Mouse (Mus musculus) CH12.LX (cell line): ENCODE data around the gene Cxcr5. TPM values are rescaled to one million over a fixed set of nuclear protein-coding genes. Genes with fewer than 3 reads are reported as not detected.

Source experiments
- DNase-seq: peaks from one replicate; pipeline ENCODE4 v3.0.0-alpha.2; 2013; ENCODE audit errors: extremely low read depth
- H3K27ac ChIP-seq: 2 replicates; pipeline ENCODE4 v1.5.1; 2012; ENCODE audit warnings: low read depth, mild to moderate bottlenecking, control low read depth, moderate library complexity; ENCODE audit not compliant: insufficient read depth
- H3K27me3 ChIP-seq: replicated peaks from 2 replicates; pipeline ENCODE3; 2012; ENCODE audit warnings: inconsistent platforms
- H3K36me3 ChIP-seq, 2 experiments: replicated peaks in 1 of 2; 2 replicates each; pipeline versions ENCODE3 to v1.6.1; 2012; ENCODE audit warnings: inconsistent platforms in 1 of 2, low read length in 1 of 2, mild to moderate bottlenecking in 1 of 2, mixed read lengths in 1 of 2, moderate library complexity in 1 of 2; ENCODE audit not compliant: control insufficient read depth in 1 of 2, insufficient read depth in 1 of 2
- H3K4me1 ChIP-seq, 2 experiments: 2 replicates each; pipeline ENCODE4 v1.6.1; 2012; ENCODE audit warnings: inconsistent platforms in 1 of 2, moderate library complexity in 1 of 2; ENCODE audit not compliant: insufficient read depth in 2 of 2, control insufficient read depth in 1 of 2
- H3K4me2 ChIP-seq: 2 replicates; pipeline ENCODE4 v1.6.1; 2012; ENCODE audit warnings: low read depth, mild to moderate bottlenecking, control low read depth; ENCODE audit not compliant: poor library complexity, insufficient read depth, severe bottlenecking
- H3K4me3 ChIP-seq, 3 experiments: fragments of 150-350 bp in 1 of 3; sonication (generic) in 1 of 3; replicated peaks in 1 of 3; 2 replicates each; pipeline versions ENCODE3 to v1.5.1; 2011 to 2012; ENCODE audit warnings: low read depth in 2 of 3, low read length in 2 of 3, mild to moderate bottlenecking in 2 of 3, moderate library complexity in 2 of 3, control low read depth in 1 of 3, improper control_type of control experiment in 1 of 3, inconsistent platforms in 1 of 3, mixed read lengths in 1 of 3; ENCODE audit not compliant: poor library complexity in 1 of 3
- H3K79me2 ChIP-seq: replicated peaks from 2 replicates; pipeline ENCODE4 v1.6.1; 2012; ENCODE audit warnings: mild to moderate bottlenecking, moderate library complexity; ENCODE audit not compliant: control insufficient read depth, poor library complexity, insufficient read depth, severe bottlenecking; ENCODE audit errors: extremely low read depth
- H3K9ac ChIP-seq: 2 replicates; pipeline ENCODE4 v1.6.1; 2012; ENCODE audit warnings: low read depth, mild to moderate bottlenecking, control low read depth, moderate library complexity; ENCODE audit not compliant: insufficient read depth
- H3K9me3 ChIP-seq: replicated peaks from 2 replicates; pipeline ENCODE3; 2012; ENCODE audit warnings: low read length, inconsistent platforms, mixed read lengths
- ELF1 ChIP-seq: IDR thresholded peaks from 2 replicates; pipeline ENCODE4 v1.6.1; 2014; ENCODE audit warnings: low read depth, mild to moderate bottlenecking, inconsistent platforms, low read length, improper control_type of control experiment
- EP300 ChIP-seq: IDR thresholded peaks from 2 replicates; pipeline ENCODE4 v1.6.1; 2011; ENCODE audit warnings: low read length, improper control_type of control experiment
- IRF4 ChIP-seq: IDR thresholded peaks from 2 replicates; pipeline ENCODE4 v1.6.1; 2014; ENCODE audit warnings: low read depth, mild to moderate bottlenecking, inconsistent platforms, low read length, improper control_type of control experiment
- JUN ChIP-seq: IDR thresholded peaks from 2 replicates; pipeline ENCODE4 v1.6.1; 2011; ENCODE audit warnings: low read depth, mild to moderate bottlenecking, low read length, improper control_type of control experiment, moderate library complexity; ENCODE audit not compliant: insufficient read depth
- MAZ ChIP-seq: IDR thresholded peaks from 2 replicates; pipeline ENCODE4 v1.6.1; 2012; ENCODE audit warnings: low read depth, mild to moderate bottlenecking, inconsistent platforms, low read length, improper control_type of control experiment, moderate library complexity
- MXI1 ChIP-seq: IDR thresholded peaks from 2 replicates; pipeline ENCODE4 v1.6.1; 2011; ENCODE audit warnings: mild to moderate bottlenecking, low read depth, low read length, improper control_type of control experiment
- MYC ChIP-seq: IDR thresholded peaks from 2 replicates; pipeline ENCODE4 v1.6.1; 2011; ENCODE audit warnings: low read depth, mild to moderate bottlenecking, improper control_type of control experiment, low read length
- NELFE ChIP-seq: IDR thresholded peaks from 2 replicates; pipeline ENCODE4 v1.6.1; 2011; ENCODE audit warnings: low read depth, low read length, improper control_type of control experiment
- RAD21 ChIP-seq: IDR thresholded peaks from 2 replicates; pipeline ENCODE4 v1.6.1; 2011; ENCODE audit warnings: low read depth, mild to moderate bottlenecking, low read length, improper control_type of control experiment, moderate library complexity
- SIN3A ChIP-seq: IDR thresholded peaks from 2 replicates; pipeline ENCODE4 v1.6.1; 2012; ENCODE audit warnings: low read length, improper control_type of control experiment, inconsistent platforms
- ZMIZ1 ChIP-seq: IDR thresholded peaks from 2 replicates; pipeline ENCODE4 v1.6.1; 2012; ENCODE audit warnings: low read depth, mild to moderate bottlenecking, inconsistent platforms, low read length, improper control_type of control experiment
- dilution Hi-C: fragments of 300-500 bp; cut with MboI; formaldehyde crosslinking; loops from 2 replicates; pipeline ENCODE4 v1.14.3; 2020; ENCODE audit warnings: low sequenced_read_pairs; ENCODE audit not compliant: extremely low pct_unique_long_range_greater_than_20kb, extremely low pct_ligation_motif_present
- in situ Hi-C: fragments of 300-500 bp; cut with MboI; formaldehyde crosslinking; loops from 3 replicates; pipeline ENCODE4 v1.14.3; 2019; ENCODE audit warnings: low sequenced_read_pairs, low pct_ligation_motif_present, low pct_unique_long_range_greater_than_20kb, mixed read lengths
- polyA plus RNA-seq: library from polyadenylated mRNA; unstranded; fragments of >175 nt; gene quantifications from 2 replicates; pipeline ENCODE4 v1.2.1, GENCODE M21; 2012; ENCODE audit warnings: low read depth; ENCODE audit not compliant: insufficient read length
- total RNA-seq, 2 experiments: library from RNA; depleted of rRNA; stranded (reverse); fragments of 300-350 nt in 1 of 2; fragments of >200 nt in 1 of 2; gene quantifications; 2 replicates each; pipeline ENCODE4 v1.2.3; 2012 to 2014

Cxcr5 gene
- total and polyA plus RNA-seq, 3 experiments = 30.2 to 93.4 (median 70.5) TPM

DNA sequence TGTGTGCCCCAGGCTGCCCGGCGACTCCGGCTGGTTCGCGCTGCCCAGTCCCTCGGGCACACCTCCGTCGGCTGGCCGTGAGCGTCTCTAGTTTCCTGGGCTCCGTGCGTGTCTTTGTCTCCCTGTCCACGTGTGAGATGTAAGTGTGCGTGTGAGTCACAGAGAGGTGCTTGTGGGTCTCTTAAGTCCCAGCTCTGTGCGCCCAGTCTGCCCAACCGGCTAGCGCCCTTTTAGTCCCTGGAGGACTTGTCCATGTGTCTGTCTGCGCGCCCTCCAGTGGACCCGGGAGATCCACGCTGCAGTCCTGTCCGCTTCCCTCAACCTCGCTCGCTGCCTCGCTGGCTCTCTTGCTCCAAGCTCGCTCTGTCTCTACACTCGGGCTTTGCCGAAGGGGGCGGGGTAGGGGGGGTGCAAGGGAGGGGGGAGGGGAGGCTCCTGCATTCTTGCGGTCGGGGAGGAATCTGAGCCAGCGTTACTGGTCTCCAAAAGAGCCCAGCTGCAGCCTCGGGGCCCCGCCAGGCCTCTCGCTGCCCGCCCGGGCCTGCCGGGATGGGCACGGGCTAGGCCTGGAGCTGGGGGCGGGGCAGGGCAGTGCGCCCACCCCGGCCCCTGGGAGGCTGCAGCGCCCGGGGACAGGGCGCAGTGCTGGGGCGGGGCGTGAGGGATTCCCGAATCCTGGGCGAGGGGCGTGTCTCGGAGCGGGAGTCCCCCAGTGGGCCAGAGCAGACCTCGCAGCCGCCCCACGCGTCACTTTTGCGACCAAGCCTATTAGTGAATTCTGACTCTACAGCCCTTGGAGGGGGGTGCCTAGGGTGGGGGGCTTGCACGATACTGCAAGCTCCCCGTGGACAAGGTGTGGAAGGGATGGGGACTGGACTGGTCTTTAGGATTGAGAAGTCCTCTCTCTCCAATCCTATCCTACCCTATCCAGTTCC lies 63.0 kb downstream of the Cxcr5 start:
- Histone ChIP-seq H3K4me2 (peak overlapping the region; percentile 55; the same call in 1 of the 2 replicates), H3K27ac (no peak overlapping the region), H3K79me2 (no peaks in the 10 kb centered on the region), H3K9ac (no peak overlapping the region), H3K4me1 (peaks cover 62 to 86% of the 10 kb centered on the region in 2 experiments), H3K36me3 (peaks cover 3 to 35% of the 10 kb centered on the region in 2 experiments), H3K27me3 (no peaks in the 10 kb centered on the region), H3K4me3 (no peak overlapping the region), H3K9me3 (no peaks in the 10 kb centered on the region)
- DNase-seq = no peak
- TF ChIP-seq ELF1 = no peak
- no peak for TF ChIP-seq JUN
- TF ChIP-seq RAD21 = no peak
- TF ChIP-seq SIN3A = no peak
- TF ChIP-seq MAZ = no peak
- TF ChIP-seq MXI1 = no peak
- no peak for TF ChIP-seq ZMIZ1
- TF ChIP-seq IRF4 = no peak
- no peak for TF ChIP-seq MYC
- dilution Hi-C loops (no loop called here), in situ Hi-C loops (loop anchor here (5.0 kb wide), 1 partner anchor 36 kb away; no protein-coding TSS in a partner anchor)

DNA sequence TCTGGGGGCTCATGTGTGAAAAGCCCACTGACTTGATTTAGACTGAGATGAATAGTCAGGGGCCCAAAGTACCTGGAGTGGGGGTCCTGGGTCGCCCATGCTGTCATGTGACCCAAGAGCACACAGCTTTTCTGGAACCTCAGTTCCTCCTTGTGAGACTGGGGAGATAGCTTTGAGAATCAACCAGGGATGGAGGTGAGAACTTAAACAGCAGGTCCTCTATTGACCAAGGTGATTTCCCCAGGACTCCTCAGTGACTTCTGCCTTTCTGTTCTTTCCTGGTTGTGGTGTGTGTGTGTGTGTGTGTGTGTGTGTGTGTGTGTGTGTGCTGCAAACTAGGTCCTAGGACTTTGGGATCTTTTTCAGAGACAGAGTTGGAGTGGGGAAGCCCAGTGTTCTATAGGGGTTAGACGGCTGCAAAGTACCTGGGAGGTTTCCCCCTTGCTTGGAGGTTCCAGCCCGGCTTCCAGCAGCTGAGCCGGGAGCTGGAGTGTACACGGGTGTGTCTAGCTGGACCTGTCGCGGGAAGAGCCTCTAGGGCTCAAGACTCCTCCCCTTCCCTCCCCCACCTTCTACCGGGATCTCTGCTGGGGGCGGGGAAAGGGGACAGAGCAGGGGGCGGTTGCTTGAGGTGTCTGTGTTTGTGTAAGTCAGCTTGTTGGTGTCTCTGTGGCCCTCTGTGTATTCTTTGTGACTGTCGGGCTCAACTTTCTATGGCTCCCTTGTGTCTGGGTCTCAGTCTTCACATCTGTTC lies 63.9 kb downstream of the Cxcr5 start:
- in situ Hi-C loops (loop anchor here (5.0 kb wide), 1 partner anchor 36 kb away; no protein-coding TSS in a partner anchor), dilution Hi-C loops (no loop called here)
- peaks cover 70 to 95% of the 10 kb centered on the region in 2 experiments for H3K4me1 ChIP-seq
- no peak overlapping the region for H3K9ac ChIP-seq
- no peak for DNase-seq
- TF ChIP-seq EP300 (0 out of 2 replicates have a peak, but pooled peaks have one; percentile 12), ELF1 (peak; percentile 37; the same call in 1 of the 2 replicates), NELFE (no peak), IRF4 (peak; percentile 36; the same call in 1 of the 2 replicates)
- TF ChIP-seq, all 38 proteins: peak for 3
- peak overlapping the region; percentile 55 for H3K4me2 ChIP-seq
- H3K36me3 ChIP-seq = peaks cover 3 to 26% of the 10 kb centered on the region in 2 experiments
- H3K27me3 ChIP-seq = no peaks in the 10 kb centered on the region
- no peak overlapping the region for H3K4me3 ChIP-seq
- H3K9me3 ChIP-seq = no peaks in the 10 kb centered on the region
- no peaks in the 10 kb centered on the region for H3K79me2 ChIP-seq
- no peak overlapping the region for H3K27ac ChIP-seq
